In genomic region chr12:51969876-51970275, GRCm38 (mm10) we compare ENCODE assay signal across 8 mouse cellular contexts. TPM values are rescaled to one million over a fixed set of nuclear protein-coding genes. Genes with fewer than 3 reads are reported as not detected.
DNase-seq lines count a peak whose midpoint lies in the region; ATAC-seq lines count a peak whose summit lies in the region.

No protein-coding gene starts in this region.

- H3K4me3 ChIP-seq in kidney, embryonic 14.5 days (ENCODE audit: low read length), result peak overlapping the region; percentile 99
- peak overlapping the region; percentile 98 for H3K4me3 ChIP-seq in hindbrain, embryonic 15.5 days
- H3K4me3 ChIP-seq in midbrain, embryonic 16.5 days (ENCODE audit: low read depth, low read length), result peak overlapping the region; percentile 79; the same call in 1 of the 2 replicates

- WGBS in kidney, embryonic 14.5 days, result 23% methylated on average over 7 of the region's 7 CpGs
- WGBS in hindbrain, embryonic 15.5 days, result 29% methylated on average over 7 of the region's 7 CpGs
- WGBS in midbrain, embryonic 16.5 days, result 21% methylated on average over 7 of the region's 7 CpGs

- no peak for DNase-seq in kidney, postnatal 25 days
- DNase-seq in c-Kit-positive CD71-positive TER-119-positive erythroid progenitor cells, embryonic 14.5 days (ENCODE audit: low spot score), result peak; percentile 37
- no peak for DNase-seq in frontal cortex, postnatal 25 days (ENCODE audit: low spot score in 2 of 2)
- DNase-seq in cerebellum, postnatal 14 days, result no peak
- DNase-seq in spleen, postnatal 14 days (ENCODE audit: low spot score in 2 of 2), result no peak

- no peak for ATAC-seq in kidney, embryonic 14.5 days (ENCODE audit: low FRiP score, low TSS enrichment)
- no peak for ATAC-seq in hindbrain, embryonic 15.5 days (ENCODE audit: low FRiP score, low read depth)
- ATAC-seq in midbrain, embryonic 16.5 days, result no peak

- H3K36me3 ChIP-seq in kidney, embryonic 14.5 days (ENCODE audit: control insufficient read depth, insufficient read depth, low read length), result no peaks in the 10 kb centered on the region
- H3K36me3 ChIP-seq in hindbrain, embryonic 15.5 days, result no peaks in the 10 kb centered on the region
- H3K36me3 ChIP-seq in midbrain, embryonic 16.5 days (ENCODE audit: control insufficient read depth, insufficient read depth, low read length), result no peaks in the 10 kb centered on the region

- H3K9me3 ChIP-seq in kidney, embryonic 14.5 days (ENCODE audit: control insufficient read depth, low read length), result peaks cover 3% of the 10 kb centered on the region; the same call in 1 of the 2 replicates
- H3K9me3 ChIP-seq in hindbrain, embryonic 15.5 days, result no peaks in the 10 kb centered on the region
- H3K9me3 ChIP-seq in midbrain, embryonic 16.5 days (replicated peaks; ENCODE audit: control insufficient read depth, low read length, poor library complexity, severe bottlenecking), result no peaks in the 10 kb centered on the region

- H3K9ac ChIP-seq in kidney, embryonic 14.5 days (ENCODE audit: low read depth, low read length), result no peak overlapping the region; the same call in 1 of the 2 replicates
- no peak overlapping the region for H3K9ac ChIP-seq in hindbrain, embryonic 15.5 days
- no peak overlapping the region for H3K9ac ChIP-seq in midbrain, embryonic 16.5 days (ENCODE audit: low read depth, low read length)

- H3K27ac ChIP-seq in kidney, embryonic 14.5 days (ENCODE audit: low read depth, low read length), result no peak overlapping the region
- no peak overlapping the region for H3K27ac ChIP-seq in hindbrain, embryonic 15.5 days (replicated peaks)
- H3K27ac ChIP-seq in midbrain, embryonic 16.5 days (ENCODE audit: low read length), result no peak overlapping the region

- H3K4me1 ChIP-seq in kidney, embryonic 14.5 days (ENCODE audit: control insufficient read depth, insufficient read depth, low read length), result peaks cover 4% of the 10 kb centered on the region; the same call in 1 of the 2 replicates
- H3K4me1 ChIP-seq in hindbrain, embryonic 15.5 days (replicated peaks), result peaks cover 15% of the 10 kb centered on the region
- H3K4me1 ChIP-seq in midbrain, embryonic 16.5 days (ENCODE audit: control insufficient read depth, insufficient read depth, low read length), result peaks cover 13% of the 10 kb centered on the region

- H3K4me2 ChIP-seq in kidney, embryonic 14.5 days (replicated peaks; ENCODE audit: low read depth, low read length), result peak overlapping the region; percentile 37
- H3K4me2 ChIP-seq in hindbrain, embryonic 15.5 days, result peak overlapping the region; percentile 67
- peak overlapping the region; percentile 68 for H3K4me2 ChIP-seq in midbrain, embryonic 16.5 days (ENCODE audit: low read length)

- H3K27me3 ChIP-seq in kidney, embryonic 14.5 days (ENCODE audit: control insufficient read depth, insufficient read depth, low read length), result no peaks in the 10 kb centered on the region
- H3K27me3 ChIP-seq in hindbrain, embryonic 15.5 days, result no peaks in the 10 kb centered on the region
- H3K27me3 ChIP-seq in midbrain, embryonic 16.5 days (ENCODE audit: control insufficient read depth, insufficient read depth, low read depth, low read length), result no peaks in the 10 kb centered on the region

RNA-seq across cellular contexts. Expression of gene Heatr5a, which starts 1.2 kb away (rescaled TPM):
- polyA plus RNA-seq in kidney, embryonic 14.5 days (2014; fragmentation: Nextera tagmentation; extraction: Ambion mirVana), result 7.5 and 14.7 TPM in 2 replicates
- 6.9 and 7.1 TPM in 2 replicates for polyA plus RNA-seq in hindbrain, embryonic 15.5 days (2015; fragmentation: Nextera tagmentation; extraction: Ambion mirVana)
- 6.9 and 7.1 TPM in 2 replicates for polyA plus RNA-seq in midbrain, embryonic 16.5 days (2015; fragmentation: Nextera tagmentation; extraction: Ambion mirVana)

RNA-seq across cellular contexts. Expression of gene Dtd2, which starts 36.4 kb away (rescaled TPM):
- polyA plus RNA-seq in kidney, embryonic 14.5 days (2014; fragmentation: Nextera tagmentation; extraction: Ambion mirVana), result 28.8 and 30.2 TPM in 2 replicates
- polyA plus RNA-seq in hindbrain, embryonic 15.5 days (2015; fragmentation: Nextera tagmentation; extraction: Ambion mirVana), result 19.7 and 20.6 TPM in 2 replicates
- 18.2 and 24.7 TPM in 2 replicates for polyA plus RNA-seq in midbrain, embryonic 16.5 days (2015; fragmentation: Nextera tagmentation; extraction: Ambion mirVana)

RNA-seq across cellular contexts. Expression of gene Gpr33, which starts 58.0 kb away (rescaled TPM):
- polyA plus RNA-seq in kidney, embryonic 14.5 days (2014; fragmentation: Nextera tagmentation; extraction: Ambion mirVana), result not detected in 2 replicates
- polyA plus RNA-seq in hindbrain, embryonic 15.5 days (2015; fragmentation: Nextera tagmentation; extraction: Ambion mirVana), result not detected in 2 replicates
- not detected in 2 replicates for polyA plus RNA-seq in midbrain, embryonic 16.5 days (2015; fragmentation: Nextera tagmentation; extraction: Ambion mirVana)
